Mouse (Mus musculus) WW6 (cell line): ENCODE results near the gene Foxk2.
"Not testable (repeated sequence)": the region's sequence is repeated elsewhere in the genome, so short reads cannot be mapped to it uniquely, and the experiment has no call there.

Source experiments
- DNase-seq: peaks from one replicate; pipeline ENCODE4 v3.0.0-alpha.2; 2013; ENCODE audit warnings: low read depth, low spot score

The Foxk2 gene

GRCm38 (mm10) chr11:121278011-121278410 is 18.2 kb downstream of the Foxk2 start:
- DNase-seq, result no peak

GRCm38 (mm10) chr11:121282911-121283310 is 23.1 kb downstream of the Foxk2 start:
- DNase-seq, result no peak

GRCm38 (mm10) chr11:121289859-121290258 is 30.1 kb downstream of the Foxk2 start:
- DNase-seq, result no peak

- DNase-seq, result no peak
Measured at GRCm38 (mm10) chr11:121294771-121295170, 35.0 kb downstream of the Foxk2 start.

- DNase-seq, result no peak
Measured at GRCm38 (mm10) chr11:121298493-121298892, 38.7 kb downstream of the Foxk2 start.

GRCm38 (mm10) chr11:121300265-121300664 is 40.5 kb downstream of the Foxk2 start:
- DNase-seq, result no peak

GRCm38 (mm10) chr11:121305371-121305770 is 45.6 kb downstream of the Foxk2 start:
- DNase-seq, result no peak

- no peak for DNase-seq
Measured at GRCm38 (mm10) chr11:121306608-121307007, 46.8 kb downstream of the Foxk2 start.

GRCm38 (mm10) chr11:121307712-121308111 is 47.9 kb downstream of the Foxk2 start:
- DNase-seq, result not testable (repeated sequence)

GRCm38 (mm10) chr11:121326034-121326433 is 66.2 kb downstream of the Foxk2 start:
- no peak for DNase-seq

- DNase-seq, result no peak
Measured at GRCm38 (mm10) chr11:121326681-121327080, 66.9 kb downstream of the Foxk2 start.

- DNase-seq, result no peak
Measured at GRCm38 (mm10) chr11:121328206-121328605, 68.4 kb downstream of the Foxk2 start.

- no peak for DNase-seq
Measured at GRCm38 (mm10) chr11:121328619-121329018, 68.8 kb downstream of the Foxk2 start.

GRCm38 (mm10) chr11:121331641-121332040 is 71.9 kb downstream of the Foxk2 start:
- DNase-seq, result no peak

- no peak for DNase-seq
Measured at GRCm38 (mm10) chr11:121339647-121340046, 79.9 kb downstream of the Foxk2 start.

GRCm38 (mm10) chr11:121340287-121340686 is 80.5 kb downstream of the Foxk2 start:
- DNase-seq, result no peak

GRCm38 (mm10) chr11:121342423-121342822 is 82.6 kb downstream of the Foxk2 start:
- not testable (repeated sequence) for DNase-seq

- DNase-seq, result no peak
Measured at GRCm38 (mm10) chr11:121347036-121347435, 87.2 kb downstream of the Foxk2 start.

GRCm38 (mm10) chr11:121348166-121348565 is 88.4 kb downstream of the Foxk2 start:
- DNase-seq, result no peak

- DNase-seq, result not testable (repeated sequence)
Measured at GRCm38 (mm10) chr11:121348727-121349126, 88.9 kb downstream of the Foxk2 start.

- DNase-seq, result no peak
Measured at GRCm38 (mm10) chr11:121353326-121354090, 93.7 kb downstream of the Foxk2 start.

- DNase-seq, result peak; percentile 97
Measured at GRCm38 (mm10) chr11:121354091-121354707, 94.4 kb downstream of the Foxk2 start, which contains the start of gene Wdr45b. Gene Wdr45b (minus strand): TSS chr11:121354445.
